Mouse (Mus musculus) heart, embryonic 11.5 days (tissue): ENCODE measurements at regions not wholly inside any gene's neighbourhood (a gene's known extent, or its start where the extent isn't known, plus 50 kb on each side); places are given as distances from the start of the nearest gene placed in this dataset.
"Not testable (repeated sequence)": the region's sequence is repeated elsewhere in the genome, so short reads cannot be mapped to it uniquely, and the experiment has no call there.

Source experiments
- ATAC-seq: fragments of 200-750 bp; cut with Nextera tagmentation; replicated peaks from 2 replicates; pipeline ENCODE4 v1.8.0; 2017; ENCODE audit warnings: moderate library complexity; ENCODE audit not compliant: insufficient number of reproducible peaks, low FRiP score, low TSS enrichment
- H3K27ac ChIP-seq: fragments of 300-500 bp; sonication (generic); 2 replicates; pipeline ENCODE4 v1.5.1; 2014; ENCODE audit warnings: mild to moderate bottlenecking, low read depth, low read length
- H3K27me3 ChIP-seq: fragments of 300-500 bp; sonication (generic); 2 replicates; pipeline ENCODE4 v1.6.1; 2014; ENCODE audit warnings: mild to moderate bottlenecking, low read length, mixed read lengths; ENCODE audit not compliant: control insufficient read depth, insufficient read depth
- H3K36me3 ChIP-seq: fragments of 300-500 bp; sonication (generic); 2 replicates; pipeline ENCODE4 v1.6.1; 2014; ENCODE audit warnings: mild to moderate bottlenecking, low read length, moderate library complexity, mixed read lengths; ENCODE audit not compliant: control insufficient read depth, insufficient read depth
- H3K4me1 ChIP-seq: fragments of 300-500 bp; sonication (generic); 2 replicates; pipeline ENCODE4 v1.6.1; 2014; ENCODE audit warnings: low read length; ENCODE audit not compliant: control insufficient read depth, insufficient read depth
- H3K4me2 ChIP-seq: fragments of 300-500 bp; sonication (generic); 2 replicates; pipeline ENCODE4 v1.6.1; 2014; ENCODE audit warnings: mild to moderate bottlenecking, moderate library complexity
- H3K4me3 ChIP-seq: fragments of 300-500 bp; sonication (generic); 2 replicates; pipeline ENCODE4 v1.5.1; 2014; ENCODE audit warnings: low read depth, low read length
- H3K9ac ChIP-seq: fragments of 300-500 bp; sonication (generic); 2 replicates; pipeline ENCODE4 v1.6.1; 2014; ENCODE audit warnings: mild to moderate bottlenecking, low read depth, low read length, moderate library complexity
- H3K9me3 ChIP-seq: fragments of 300-500 bp; sonication (generic); replicated peaks from 2 replicates; pipeline ENCODE4 v1.6.1; 2016; ENCODE audit warnings: low read length; ENCODE audit not compliant: control insufficient read depth
- WGBS: fragments of 180-500 bp; shearing (Covaris S2); extraction: QIAGEN DNeasy Blood & Tissue Kit; methylation state at CpG from one replicate; pipeline ENCODE4 v1.1.7; 2014; ENCODE audit not compliant: insufficient replicate concordance; 5-methylcytosine and 5-hydroxymethylcytosine counted together

DNA sequence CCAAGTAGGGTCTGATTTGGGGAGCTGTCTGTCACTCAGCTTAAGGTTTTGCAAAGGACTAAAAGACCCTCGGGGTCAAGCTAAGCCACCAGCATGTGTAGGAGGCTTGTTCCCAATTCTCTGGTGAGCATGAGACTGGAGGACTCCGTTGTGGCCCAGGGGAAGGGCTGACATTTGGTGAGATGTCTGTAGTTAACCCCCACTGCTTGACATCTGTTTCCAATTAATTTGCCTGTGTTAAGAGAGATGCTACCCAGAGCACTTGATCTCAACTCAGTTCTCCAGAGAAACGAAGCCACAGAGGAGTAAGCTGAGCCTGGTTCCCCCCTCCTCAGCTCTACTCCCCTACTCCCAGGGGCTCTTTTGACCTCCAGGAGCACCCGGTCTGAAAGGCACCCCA is 100.2 kb upstream of the Top1 start:
- Histone ChIP-seq H3K9me3 (no peaks in the 10 kb centered on the region), H3K36me3 (no peaks in the 10 kb centered on the region), H3K27ac (no peak overlapping the region), H3K4me3 (no peak overlapping the region), H3K27me3 (no peaks in the 10 kb centered on the region), H3K4me2 (no peak overlapping the region), H3K9ac (no peak overlapping the region), H3K4me1 (no peaks in the 10 kb centered on the region)
- no peak for ATAC-seq
- 10% methylated on average over 4 of the region's 4 CpGs for WGBS

DNA sequence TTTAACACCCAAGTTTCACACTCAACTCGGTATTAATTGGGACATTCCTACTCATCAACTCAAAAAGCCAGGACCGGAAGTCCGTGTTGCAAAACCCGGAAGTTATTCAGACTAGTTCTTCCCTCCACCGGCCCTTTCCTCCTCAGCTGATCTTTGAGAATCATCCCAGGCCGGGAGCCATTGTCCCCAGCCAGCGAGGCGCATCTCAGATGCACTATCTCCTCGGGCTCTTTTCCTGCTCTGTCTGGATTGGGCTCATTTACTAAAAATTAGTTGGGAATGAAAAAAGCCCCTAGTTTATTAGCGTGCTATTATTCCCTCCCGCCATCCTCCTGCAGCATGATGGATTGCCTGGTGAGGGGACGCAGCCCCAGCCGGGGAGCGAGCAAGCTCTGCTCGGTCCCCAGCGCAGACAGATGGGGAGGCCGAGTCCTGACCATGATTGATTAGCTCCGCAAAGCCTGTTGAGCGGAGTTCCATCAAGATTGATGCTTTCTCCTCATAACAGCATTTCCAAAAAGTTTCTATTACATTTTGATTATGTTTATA is 93.5 kb upstream of the Top1 start:
- H3K9ac ChIP-seq, result no peak overlapping the region

DNA sequence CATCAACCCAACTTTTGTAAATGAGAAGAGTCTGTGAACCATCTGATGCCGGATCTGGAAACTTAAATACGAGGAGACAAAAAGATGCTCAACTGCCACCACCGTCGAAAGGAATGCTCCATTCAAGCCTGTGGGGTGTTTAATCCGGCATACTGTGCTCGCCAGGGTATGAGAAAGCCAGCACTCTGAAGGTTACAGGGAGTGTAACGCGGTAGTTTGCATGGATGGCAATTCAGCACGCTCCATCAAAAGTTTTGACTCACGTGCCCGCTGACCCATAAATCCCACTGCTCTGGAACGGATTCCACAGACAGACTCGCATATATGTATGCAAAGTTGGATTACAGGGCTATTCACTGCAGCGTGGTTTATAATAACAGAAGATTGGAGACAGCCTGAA is 84.0 kb upstream of the Top1 start:
- no peak overlapping the region for H3K4me3 ChIP-seq
- no peak overlapping the region for H3K9ac ChIP-seq
- H3K9me3 ChIP-seq, result no peaks in the 10 kb centered on the region
- 84% methylated on average over 14 of the region's 14 CpGs for WGBS
- H3K27me3 ChIP-seq, result no peaks in the 10 kb centered on the region
- no peaks in the 10 kb centered on the region for H3K36me3 ChIP-seq
- no peaks in the 10 kb centered on the region for H3K4me1 ChIP-seq
- H3K4me2 ChIP-seq, result no peak overlapping the region
- no peak overlapping the region for H3K27ac ChIP-seq
- no peak for ATAC-seq

More for the DNA sequence above, 93.5 kb upstream of the Top1 start:
- H3K27me3 ChIP-seq, result no peaks in the 10 kb centered on the region
- 63% methylated on average over 19 of the region's 19 CpGs for WGBS
- H3K4me2 ChIP-seq, result no peak overlapping the region
- no peak for ATAC-seq
- H3K4me3 ChIP-seq, result no peak overlapping the region
- H3K4me1 ChIP-seq, result no peaks in the 10 kb centered on the region
- H3K27ac ChIP-seq, result no peak overlapping the region
- no peaks in the 10 kb centered on the region for H3K9me3 ChIP-seq
- H3K36me3 ChIP-seq, result no peaks in the 10 kb centered on the region

DNA sequence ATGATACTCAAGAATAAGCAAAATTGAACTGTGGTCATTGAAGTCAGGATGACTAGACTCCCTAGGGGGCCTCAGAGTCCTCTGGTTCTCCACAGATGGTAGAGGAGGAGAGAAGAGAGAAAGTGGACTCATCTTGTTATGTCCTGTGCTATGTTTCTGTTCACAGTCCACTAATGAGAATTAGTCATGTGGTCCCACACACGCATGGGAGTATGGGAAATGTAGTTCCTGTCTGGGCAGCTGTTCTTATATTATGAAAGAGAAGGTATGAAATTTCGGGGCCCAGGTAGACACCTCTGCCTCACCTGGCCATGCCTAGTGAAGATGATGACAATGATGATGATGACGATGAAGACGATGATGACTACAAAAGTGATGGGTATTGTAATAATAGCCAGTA is 77.9 kb upstream of the Top1 start:
- H3K27ac ChIP-seq, result no peak overlapping the region
- H3K9ac ChIP-seq, result no peak overlapping the region
- no peaks in the 10 kb centered on the region for H3K27me3 ChIP-seq
- no peaks in the 10 kb centered on the region for H3K36me3 ChIP-seq
- H3K4me3 ChIP-seq, result no peak overlapping the region
- no peaks in the 10 kb centered on the region for H3K4me1 ChIP-seq
- H3K4me2 ChIP-seq, result no peak overlapping the region
- WGBS, result 92% methylated on average over 4 of the region's 4 CpGs
- H3K9me3 ChIP-seq, result no peaks in the 10 kb centered on the region
- no peak for ATAC-seq

DNA sequence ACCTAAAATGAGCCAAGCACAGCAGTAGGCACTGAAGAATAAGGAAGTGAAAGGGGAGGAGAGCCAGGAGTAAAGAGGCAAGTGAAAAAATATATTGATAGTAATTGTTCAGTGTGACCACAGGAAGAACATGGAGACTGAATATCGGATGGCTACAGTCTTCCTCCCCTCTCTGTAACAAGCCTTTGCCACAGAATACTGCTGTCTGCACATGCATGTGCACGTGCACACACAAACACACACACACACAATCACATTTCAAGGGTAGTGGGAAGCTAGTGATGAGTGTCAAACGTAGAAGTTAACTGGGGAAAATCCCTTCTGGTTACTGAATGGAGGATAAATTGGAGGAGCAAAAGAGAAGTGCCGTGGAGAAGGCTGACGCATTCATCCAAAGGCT is 76.2 kb upstream of the Top1 start:
- H3K9me3 ChIP-seq, result no peaks in the 10 kb centered on the region
- no peak overlapping the region for H3K4me3 ChIP-seq
- no peak for ATAC-seq
- H3K27me3 ChIP-seq, result no peaks in the 10 kb centered on the region
- no peaks in the 10 kb centered on the region for H3K4me1 ChIP-seq
- no peaks in the 10 kb centered on the region for H3K36me3 ChIP-seq
- WGBS, result 72% methylated on average over 5 of the region's 5 CpGs
- no peak overlapping the region for H3K27ac ChIP-seq
- H3K9ac ChIP-seq, result no peak overlapping the region
- no peak overlapping the region for H3K4me2 ChIP-seq

DNA sequence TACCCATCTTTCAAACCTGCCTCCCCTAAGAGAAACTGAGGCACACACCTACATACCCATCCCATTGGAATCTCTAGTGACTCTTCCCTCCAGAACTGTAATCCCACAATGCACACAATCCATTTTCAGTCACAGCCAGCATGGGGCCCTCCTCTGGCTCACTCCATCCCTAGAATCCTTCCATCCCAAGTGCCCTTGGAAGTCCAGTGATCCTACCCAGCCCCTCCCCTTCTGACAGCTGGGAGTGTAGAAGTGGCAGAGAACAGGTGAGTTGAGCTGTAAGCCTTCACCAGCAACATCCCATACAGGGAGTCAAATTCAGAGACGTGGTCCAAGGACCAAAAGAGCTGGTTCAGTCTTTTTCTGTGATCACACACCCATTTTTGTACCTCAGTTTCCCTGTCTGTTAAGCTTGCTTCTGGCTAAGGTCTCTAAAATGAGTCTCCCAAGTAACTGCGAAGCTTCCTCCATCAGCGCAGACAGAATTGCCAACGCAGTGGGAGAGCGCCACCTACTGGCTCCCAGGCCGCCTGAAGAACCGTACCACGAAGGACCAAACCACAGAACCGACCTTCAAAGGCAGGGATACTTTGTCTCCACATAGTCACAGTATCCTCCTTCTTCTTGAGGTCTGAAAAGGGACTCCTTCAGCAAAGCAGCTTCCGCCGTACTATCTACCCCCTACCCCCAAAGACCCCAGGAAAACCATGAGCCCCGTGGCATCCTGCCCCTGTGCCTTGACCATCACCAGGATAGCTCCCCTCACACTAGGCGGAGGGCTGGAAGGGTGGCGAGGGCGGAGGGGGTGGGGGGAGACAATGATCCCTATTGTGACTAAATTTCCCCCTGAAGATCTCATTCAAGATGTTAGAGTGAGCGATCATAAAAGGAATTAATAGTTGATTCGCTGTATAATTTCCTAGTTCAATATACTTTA is 67.0 kb upstream of the Top1 start:
- no peaks in the 10 kb centered on the region for H3K9me3 ChIP-seq
- no peak overlapping the region for H3K27ac ChIP-seq
- no peak overlapping the region for H3K4me3 ChIP-seq
- WGBS, result 10% methylated on average over 17 of the region's 17 CpGs
- no peak for ATAC-seq
- H3K36me3 ChIP-seq, result no peaks in the 10 kb centered on the region
- no peaks in the 10 kb centered on the region for H3K4me1 ChIP-seq
- H3K9ac ChIP-seq, result no peak overlapping the region
- peaks cover 31% of the 10 kb centered on the region for H3K27me3 ChIP-seq
- no peak overlapping the region for H3K4me2 ChIP-seq

DNA sequence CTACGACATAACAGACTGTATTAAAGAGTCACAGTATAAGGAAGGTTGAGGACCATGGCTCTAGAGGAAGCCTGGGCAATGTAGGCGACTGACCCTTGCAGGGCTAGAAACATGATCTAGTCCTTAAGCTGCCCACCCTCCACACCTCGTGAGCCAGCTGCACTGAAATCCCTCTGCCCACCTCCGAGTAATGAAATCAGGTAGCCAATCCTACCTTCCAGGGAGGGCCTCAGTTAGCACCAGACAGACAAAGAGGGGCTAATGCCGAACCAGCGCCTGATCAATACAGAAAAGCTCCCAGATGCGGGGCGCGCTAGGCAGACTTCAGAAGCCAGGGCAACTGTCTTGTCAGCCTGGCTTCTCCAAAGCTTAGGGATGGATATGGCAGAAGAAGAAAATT is 65.4 kb upstream of the Top1 start:
- H3K9me3 ChIP-seq, result no peaks in the 10 kb centered on the region

DNA sequence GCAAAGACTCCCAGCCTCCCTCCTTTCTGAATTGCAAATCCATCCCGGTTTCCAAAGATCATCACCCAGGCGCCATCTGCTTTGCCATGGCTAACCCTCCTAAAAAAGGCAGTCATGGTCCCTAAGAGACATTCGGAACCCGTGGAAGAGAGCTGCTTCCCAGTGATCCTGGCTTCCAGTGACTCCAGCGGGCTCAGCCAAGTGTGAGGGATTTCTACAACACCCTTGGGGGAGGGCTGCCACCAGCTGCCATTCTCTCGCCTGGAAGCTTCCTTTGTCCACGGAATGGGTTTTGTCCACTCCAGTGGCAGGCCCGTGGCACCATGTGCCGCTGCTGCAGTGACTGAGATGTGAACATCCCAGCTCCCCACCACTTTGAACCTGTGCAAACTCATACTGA is 64.7 kb upstream of the Top1 start:
- WGBS, result 7% methylated on average over 9 of the region's 9 CpGs
- no peak overlapping the region for H3K4me3 ChIP-seq
- H3K27ac ChIP-seq, result no peak overlapping the region
- no peaks in the 10 kb centered on the region for H3K9me3 ChIP-seq
- H3K9ac ChIP-seq, result no peak overlapping the region
- no peak overlapping the region for H3K4me2 ChIP-seq
- ATAC-seq, result no peak
- no peaks in the 10 kb centered on the region for H3K36me3 ChIP-seq
- no peaks in the 10 kb centered on the region for H3K4me1 ChIP-seq
- peaks cover 33% of the 10 kb centered on the region for H3K27me3 ChIP-seq

More for the DNA sequence above, 65.4 kb upstream of the Top1 start:
- ATAC-seq, result no peak
- Histone ChIP-seq H3K4me1 (no peaks in the 10 kb centered on the region), H3K27ac (no peak overlapping the region), H3K4me3 (no peak overlapping the region), H3K36me3 (no peaks in the 10 kb centered on the region), H3K4me2 (no peak overlapping the region), H3K27me3 (peaks cover 33% of the 10 kb centered on the region), H3K9ac (no peak overlapping the region)
- WGBS, result 34% methylated on average over 9 of the region's 9 CpGs

DNA sequence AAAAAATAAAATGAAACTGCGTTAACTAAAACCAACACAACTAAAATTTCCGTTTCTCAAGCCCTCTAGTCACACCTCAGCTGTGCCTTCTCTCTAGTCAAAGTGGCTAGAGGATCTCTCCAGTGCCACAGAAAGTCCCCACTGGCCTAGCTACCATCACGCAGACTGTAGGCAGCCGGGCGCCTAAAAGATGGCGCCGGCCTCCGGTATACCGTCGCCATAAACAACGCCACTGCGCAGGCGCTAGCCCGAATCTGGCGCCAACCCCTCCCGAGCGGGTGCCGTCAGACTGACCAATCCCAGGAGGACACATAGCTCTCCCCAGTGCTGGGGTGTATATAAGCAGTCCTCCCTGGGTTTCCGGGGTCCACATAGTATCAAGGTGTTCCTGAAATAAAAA is 62.7 kb upstream of the Top1 start:
- WGBS, result 94% methylated on average over 19 of the region's 19 CpGs
- ATAC-seq, H3K9ac ChIP-seq: not testable (repeated sequence)

More for the DNA sequence above, 62.7 kb upstream of the Top1 start:
- H3K36me3 ChIP-seq, H3K4me1 ChIP-seq, H3K4me3 ChIP-seq, H3K27ac ChIP-seq, H3K9me3 ChIP-seq, H3K4me2 ChIP-seq: not testable (repeated sequence)
- H3K27me3 ChIP-seq, result peaks cover 32% of the 10 kb centered on the region
